Mouse (Mus musculus) hindbrain, embryonic 12.5 days (tissue): Measurements from ENCODE around the gene Hrct1. TPM values are rescaled to one million over a fixed set of nuclear protein-coding genes. Genes with fewer than 3 reads are reported as not detected.

ENCODE experiments used
- ATAC-seq: fragments of 200-750 bp; cut with Nextera tagmentation; 2 replicates; pipeline ENCODE4 v1.8.0; 2017; ENCODE audit warnings: moderate TSS enrichment; ENCODE audit not compliant: low FRiP score
- H3K27ac ChIP-seq: fragments of 300-500 bp; sonication (generic); 2 replicates; pipeline ENCODE4 v1.5.1; 2016; ENCODE audit warnings: mild to moderate bottlenecking
- H3K27me3 ChIP-seq: fragments of 300-500 bp; sonication (generic); 2 replicates; pipeline ENCODE4 v1.6.1; 2016; ENCODE audit warnings: mild to moderate bottlenecking
- H3K36me3 ChIP-seq: fragments of 300-500 bp; sonication (generic); 2 replicates; pipeline ENCODE4 v1.6.1; 2016; ENCODE audit warnings: mild to moderate bottlenecking
- H3K4me1 ChIP-seq: fragments of 300-500 bp; sonication (generic); 2 replicates; pipeline ENCODE4 v1.6.1; 2016
- H3K4me2 ChIP-seq: fragments of 300-500 bp; sonication (generic); replicated peaks from 2 replicates; pipeline ENCODE4 v1.6.1; 2016; ENCODE audit warnings: mild to moderate bottlenecking
- H3K4me3 ChIP-seq: fragments of 300-500 bp; sonication (generic); 2 replicates; pipeline ENCODE4 v1.5.1; 2016; ENCODE audit warnings: mild to moderate bottlenecking
- H3K9ac ChIP-seq: fragments of 300-500 bp; sonication (generic); 2 replicates; pipeline ENCODE4 v1.6.1; 2016; ENCODE audit warnings: mild to moderate bottlenecking, moderate library complexity
- H3K9me3 ChIP-seq: fragments of 300-500 bp; sonication (generic); replicated peaks from 2 replicates; pipeline ENCODE4 v1.6.1; 2016; ENCODE audit warnings: mild to moderate bottlenecking
- WGBS: fragments of 180-500 bp; shearing (Covaris S2); methylation state at CpG from one replicate; pipeline ENCODE4 v1.1.7; 2016; 5-methylcytosine and 5-hydroxymethylcytosine counted together
- polyA plus RNA-seq: library from polyadenylated mRNA; unstranded; fragments of >200 nt; fragmentation: Nextera tagmentation; extraction: Ambion mirVana; gene quantifications from 2 replicates; pipeline ENCODE4 v1.2.1, GENCODE M21; 2016

Gene Hrct1
- 0.21 and 0.28 TPM in 2 replicates for polyA plus RNA-seq

GRCm38 (mm10) chr4:43726995-43727394 lies at the start of gene Hrct1:
Hrct1 (plus strand) TSS chr4:43727188.
- H3K9ac ChIP-seq = no peak within 1 kb of the TSS
- H3K4me3 ChIP-seq = no peak within 1 kb of the TSS
- no peak for ATAC-seq
- no peak within 1 kb of the TSS for H3K27ac ChIP-seq
- H3K9me3 ChIP-seq = no peaks in the 10 kb centered on the region
- no peaks in the 10 kb centered on the region for H3K27me3 ChIP-seq
- no peaks in the 10 kb centered on the region for H3K36me3 ChIP-seq
- H3K4me1 ChIP-seq = no peaks in the 10 kb centered on the region
- no peak within 1 kb of the TSS for H3K4me2 ChIP-seq
- WGBS = 64% methylated on average over 3 of the region's 3 CpGs

- 89% methylated on average over 6 of the region's 6 CpGs for WGBS
- ATAC-seq = no peak
- H3K4me2 ChIP-seq = no peak overlapping the region
- no peak overlapping the region for H3K9ac ChIP-seq
- no peaks in the 10 kb centered on the region for H3K27me3 ChIP-seq
- no peaks in the 10 kb centered on the region for H3K4me1 ChIP-seq
- H3K27ac ChIP-seq = no peak overlapping the region
- H3K36me3 ChIP-seq = peaks cover 86% of the 10 kb centered on the region
- no peaks in the 10 kb centered on the region for H3K9me3 ChIP-seq
- no peak overlapping the region for H3K4me3 ChIP-seq
Measured at GRCm38 (mm10) chr4:43678541-43678940, 48.4 kb upstream of the Hrct1 start.

- H3K4me3 ChIP-seq = no peak overlapping the region
- WGBS = 88% methylated on average over 7 of the region's 7 CpGs
Measured at GRCm38 (mm10) chr4:43679416-43680043, 47.5 kb upstream of the Hrct1 start.

GRCm38 (mm10) chr4:43690021-43690420 lies 37.0 kb upstream of the Hrct1 start:
- Histone ChIP-seq H3K4me1 (no peaks in the 10 kb centered on the region), H3K27me3 (no peaks in the 10 kb centered on the region), H3K9me3 (no peaks in the 10 kb centered on the region), H3K36me3 (peaks cover 48% of the 10 kb centered on the region), H3K4me3 (no peak overlapping the region), H3K9ac (no peak overlapping the region), H3K27ac (no peak overlapping the region), H3K4me2 (no peak overlapping the region)
- ATAC-seq = no peak
- WGBS = 95% methylated on average over 17 of the region's 17 CpGs

More at GRCm38 (mm10) chr4:43679416-43680043, 47.5 kb upstream of the Hrct1 start:
- H3K9ac ChIP-seq = no peak overlapping the region
- no peaks in the 10 kb centered on the region for H3K27me3 ChIP-seq
- H3K4me1 ChIP-seq = no peaks in the 10 kb centered on the region
- ATAC-seq = no peak
- no peak overlapping the region for H3K27ac ChIP-seq
- no peak overlapping the region for H3K4me2 ChIP-seq
- peaks cover 90% of the 10 kb centered on the region for H3K36me3 ChIP-seq
- H3K9me3 ChIP-seq = no peaks in the 10 kb centered on the region

- H3K9ac ChIP-seq = no peak overlapping the region
- H3K4me3 ChIP-seq = no peak overlapping the region
- H3K9me3 ChIP-seq = no peaks in the 10 kb centered on the region
- H3K27me3 ChIP-seq = no peaks in the 10 kb centered on the region
- no peak overlapping the region for H3K27ac ChIP-seq
- H3K36me3 ChIP-seq = peaks cover 38% of the 10 kb centered on the region
- H3K4me1 ChIP-seq = no peaks in the 10 kb centered on the region
- 84% methylated on average over 5 of the region's 5 CpGs for WGBS
- H3K4me2 ChIP-seq = no peak overlapping the region
- ATAC-seq = no peak
Measured at GRCm38 (mm10) chr4:43691026-43691425, 36.0 kb upstream of the Hrct1 start.

- no peak for ATAC-seq
- H3K36me3 ChIP-seq = peaks cover 20% of the 10 kb centered on the region
- H3K9me3 ChIP-seq = no peaks in the 10 kb centered on the region
- 81% methylated on average over 5 of the region's 5 CpGs for WGBS
- no peak overlapping the region for H3K4me2 ChIP-seq
- H3K4me1 ChIP-seq = no peaks in the 10 kb centered on the region
- H3K27me3 ChIP-seq = no peaks in the 10 kb centered on the region
- H3K4me3 ChIP-seq = no peak overlapping the region
- H3K27ac ChIP-seq = no peak overlapping the region
- H3K9ac ChIP-seq = no peak overlapping the region
Measured at GRCm38 (mm10) chr4:43693806-43694241, 33.2 kb upstream of the Hrct1 start.

GRCm38 (mm10) chr4:43694439-43695248 lies 32.3 kb upstream of the Hrct1 start:
- Histone ChIP-seq H3K9me3 (no peaks in the 10 kb centered on the region), H3K27me3 (no peaks in the 10 kb centered on the region), H3K36me3 (peaks cover 13% of the 10 kb centered on the region), H3K4me2 (no peak overlapping the region), H3K4me3 (no peak overlapping the region), H3K27ac (no peak overlapping the region), H3K4me1 (no peaks in the 10 kb centered on the region), H3K9ac (no peak overlapping the region)
- no peak for ATAC-seq
- WGBS = 97% methylated on average over 1 of the region's 1 CpGs

GRCm38 (mm10) chr4:43695249-43695671 lies 31.7 kb upstream of the Hrct1 start:
- no peak for ATAC-seq
- 33% methylated on average over 9 of the region's 9 CpGs for WGBS

GRCm38 (mm10) chr4:43696561-43696960 lies 30.4 kb upstream of the Hrct1 start:
- 88% methylated on average over 13 of the region's 13 CpGs for WGBS
- Histone ChIP-seq H3K4me3 (no peak overlapping the region), H3K4me1 (no peaks in the 10 kb centered on the region), H3K9ac (no peak overlapping the region), H3K27me3 (no peaks in the 10 kb centered on the region), H3K4me2 (no peak overlapping the region), H3K9me3 (no peaks in the 10 kb centered on the region), H3K36me3 (peaks cover 2% of the 10 kb centered on the region; the same call in 1 of the 2 replicates), H3K27ac (no peak overlapping the region)
- ATAC-seq = no peak

More at GRCm38 (mm10) chr4:43695249-43695671, 31.7 kb upstream of the Hrct1 start:
- peaks cover 7% of the 10 kb centered on the region for H3K36me3 ChIP-seq
- no peak overlapping the region for H3K4me3 ChIP-seq
- no peak overlapping the region for H3K4me2 ChIP-seq
- H3K4me1 ChIP-seq = no peaks in the 10 kb centered on the region
- H3K9ac ChIP-seq = no peak overlapping the region
- H3K27ac ChIP-seq = no peak overlapping the region
- no peaks in the 10 kb centered on the region for H3K27me3 ChIP-seq
- no peaks in the 10 kb centered on the region for H3K9me3 ChIP-seq

GRCm38 (mm10) chr4:43700707-43701106 lies 26.3 kb upstream of the Hrct1 start, which contains the start of gene Olfr70:
Olfr70 (minus strand) TSS chr4:43700807.
- Histone ChIP-seq H3K4me2 (no peak within 1 kb of the TSS), H3K27me3 (no peaks in the 10 kb centered on the region), H3K4me1 (no peaks in the 10 kb centered on the region), H3K4me3 (no peak within 1 kb of the TSS), H3K36me3 (no peaks in the 10 kb centered on the region), H3K9me3 (no peaks in the 10 kb centered on the region), H3K9ac (no peak within 1 kb of the TSS), H3K27ac (no peak within 1 kb of the TSS)
- no peak for ATAC-seq
- 94% methylated on average over 6 of the region's 6 CpGs for WGBS

GRCm38 (mm10) chr4:43703439-43703838 lies 23.5 kb upstream of the Hrct1 start:
- no peak for ATAC-seq
- Histone ChIP-seq H3K9me3 (no peaks in the 10 kb centered on the region), H3K9ac (no peak overlapping the region), H3K27me3 (no peaks in the 10 kb centered on the region), H3K36me3 (no peaks in the 10 kb centered on the region), H3K27ac (no peak overlapping the region), H3K4me1 (no peaks in the 10 kb centered on the region), H3K4me3 (no peak overlapping the region), H3K4me2 (no peak overlapping the region)
- 77% methylated on average over 6 of the region's 6 CpGs for WGBS

GRCm38 (mm10) chr4:43703851-43704250 lies 23.1 kb upstream of the Hrct1 start:
- H3K4me1 ChIP-seq = no peaks in the 10 kb centered on the region
- no peaks in the 10 kb centered on the region for H3K9me3 ChIP-seq
- H3K27me3 ChIP-seq = no peaks in the 10 kb centered on the region
- H3K4me2 ChIP-seq = no peak overlapping the region
- no peak for ATAC-seq
- H3K4me3 ChIP-seq = no peak overlapping the region
- H3K27ac ChIP-seq = no peak overlapping the region
- 81% methylated on average over 8 of the region's 8 CpGs for WGBS
- H3K36me3 ChIP-seq = no peaks in the 10 kb centered on the region
- no peak overlapping the region for H3K9ac ChIP-seq
